Mouse (Mus musculus): ENCODE data around the gene Snx29. TPM values are rescaled to one million over a fixed set of nuclear protein-coding genes. Genes with fewer than 3 reads are reported as not detected.
"Not testable (repeated sequence)": the region's sequence is repeated elsewhere in the genome, so short reads cannot be mapped to it uniquely, and the experiment has no call there.

The Snx29 gene
- polyA plus RNA-seq, 1 experiment from 2014 or later, result 12.1 TPM

- Histone ChIP-seq H3K4me1 (0 out of 2 replicates have a peak, but pooled peaks cover 4% of the 10 kb centered on the region), H3K27me3 (replicated peaks; ENCODE audit: low read depth, poor library complexity, severe bottlenecking) (no peaks in the 10 kb centered on the region), H3K36me3 (replicated peaks) (peaks cover 14% of the 10 kb centered on the region; the same call in 1 of the 2 replicates), H3K27ac (replicated peaks) (no peak overlapping the region), H3K9me3 (no peaks in the 10 kb centered on the region; the same call in 1 of the 2 replicates), H3K4me3 (no peak overlapping the region)
- 97% methylated on average over 2 of the region's 2 CpGs for WGBS
- no peak for DNase-seq (ENCODE audit: low spot score)
Observed at GRCm38 (mm10) chr16:11422889-11423610, 100.3 kb downstream of the Snx29 start.

- H3K9me3 ChIP-seq; H3K4me1 ChIP-seq; DNase-seq (ENCODE audit: low spot score); H3K4me3 ChIP-seq; H3K27me3 ChIP-seq (replicated peaks; ENCODE audit: low read depth, poor library complexity, severe bottlenecking); H3K27ac ChIP-seq (replicated peaks): not testable (repeated sequence)
- WGBS, result 92% methylated on average over 2 of the region's 2 CpGs
- H3K36me3 ChIP-seq (replicated peaks), result peaks cover 14% of the 10 kb centered on the region; the same call in 1 of the 2 replicates
Observed at GRCm38 (mm10) chr16:11423611-11424297, 101.0 kb downstream of the Snx29 start.

- no peak overlapping the region for H3K27ac ChIP-seq (replicated peaks)
- no peak overlapping the region for H3K4me3 ChIP-seq
- H3K36me3 ChIP-seq (replicated peaks), result peaks cover 14% of the 10 kb centered on the region; the same call in 1 of the 2 replicates
- 94% methylated on average over 9 of the region's 9 CpGs for WGBS
- no peaks in the 10 kb centered on the region for H3K27me3 ChIP-seq (replicated peaks; ENCODE audit: low read depth, poor library complexity, severe bottlenecking)
- 0 out of 2 replicates have a peak, but pooled peaks cover 4% of the 10 kb centered on the region for H3K4me1 ChIP-seq
- H3K9me3 ChIP-seq, result no peaks in the 10 kb centered on the region; the same call in 1 of the 2 replicates
- no peak for DNase-seq (ENCODE audit: low spot score)
Observed at GRCm38 (mm10) chr16:11424568-11425145, 101.9 kb downstream of the Snx29 start.

GRCm38 (mm10) chr16:11425279-11425678 lies 102.6 kb downstream of the Snx29 start:
- Histone ChIP-seq H3K27ac (replicated peaks) (no peak overlapping the region), H3K27me3 (replicated peaks; ENCODE audit: low read depth, poor library complexity, severe bottlenecking) (no peaks in the 10 kb centered on the region), H3K4me3 (no peak overlapping the region), H3K4me1 (0 out of 2 replicates have a peak, but pooled peaks cover 4% of the 10 kb centered on the region), H3K9me3 (no peaks in the 10 kb centered on the region; the same call in 1 of the 2 replicates), H3K36me3 (replicated peaks) (peaks cover 14% of the 10 kb centered on the region; the same call in 1 of the 2 replicates)
- DNase-seq (ENCODE audit: low spot score), result no peak
- 77% methylated on average over 7 of the region's 7 CpGs for WGBS

- Histone ChIP-seq H3K27ac (replicated peaks) (no peak overlapping the region), H3K4me3 (no peak overlapping the region), H3K4me1 (0 out of 2 replicates have a peak, but pooled peaks cover 4% of the 10 kb centered on the region), H3K27me3 (replicated peaks; ENCODE audit: low read depth, poor library complexity, severe bottlenecking) (no peaks in the 10 kb centered on the region), H3K36me3 (replicated peaks) (peaks cover 11% of the 10 kb centered on the region; the same call in 1 of the 2 replicates), H3K9me3 (no peaks in the 10 kb centered on the region; the same call in 1 of the 2 replicates)
- 77% methylated on average over 8 of the region's 8 CpGs for WGBS
- no peak for DNase-seq (ENCODE audit: low spot score)
Observed at GRCm38 (mm10) chr16:11426810-11427537, 104.3 kb downstream of the Snx29 start.

- Histone ChIP-seq H3K4me1 (0 out of 2 replicates have a peak, but pooled peaks cover 4% of the 10 kb centered on the region), H3K36me3 (replicated peaks) (no peaks in the 10 kb centered on the region), H3K27me3 (replicated peaks; ENCODE audit: low read depth, poor library complexity, severe bottlenecking) (no peaks in the 10 kb centered on the region), H3K4me3 (no peak overlapping the region), H3K9me3 (no peaks in the 10 kb centered on the region), H3K27ac (replicated peaks) (no peak overlapping the region)
- no peak for DNase-seq (ENCODE audit: low spot score)
- 93% methylated on average over 3 of the region's 3 CpGs for WGBS
Observed at GRCm38 (mm10) chr16:11429784-11430183, 107.1 kb downstream of the Snx29 start.

GRCm38 (mm10) chr16:11430520-11430919 lies 107.8 kb downstream of the Snx29 start:
- H3K4me3 ChIP-seq, result no peak overlapping the region
- 76% methylated on average over 6 of the region's 6 CpGs for WGBS
- no peak overlapping the region for H3K27ac ChIP-seq (replicated peaks)
- no peaks in the 10 kb centered on the region for H3K36me3 ChIP-seq (replicated peaks)
- DNase-seq (ENCODE audit: low spot score), result no peak
- H3K9me3 ChIP-seq, result no peaks in the 10 kb centered on the region
- H3K4me1 ChIP-seq, result 0 out of 2 replicates have a peak, but pooled peaks cover 4% of the 10 kb centered on the region
- no peaks in the 10 kb centered on the region for H3K27me3 ChIP-seq (replicated peaks; ENCODE audit: low read depth, poor library complexity, severe bottlenecking)

- DNase-seq (ENCODE audit: low spot score), result no peak
- H3K36me3 ChIP-seq (replicated peaks), result no peaks in the 10 kb centered on the region
- no peaks in the 10 kb centered on the region for H3K27me3 ChIP-seq (replicated peaks; ENCODE audit: low read depth, poor library complexity, severe bottlenecking)
- no peaks in the 10 kb centered on the region for H3K9me3 ChIP-seq
- no peak overlapping the region for H3K4me3 ChIP-seq
- no peaks in the 10 kb centered on the region for H3K4me1 ChIP-seq
- H3K27ac ChIP-seq (replicated peaks), result no peak overlapping the region
Observed at GRCm38 (mm10) chr16:11433779-11434178, 111.1 kb downstream of the Snx29 start.

- Histone ChIP-seq H3K27ac (replicated peaks) (no peak overlapping the region), H3K36me3 (replicated peaks) (no peaks in the 10 kb centered on the region), H3K9me3 (no peaks in the 10 kb centered on the region), H3K4me1 (no peaks in the 10 kb centered on the region), H3K27me3 (replicated peaks; ENCODE audit: low read depth, poor library complexity, severe bottlenecking) (no peaks in the 10 kb centered on the region), H3K4me3 (no peak overlapping the region)
- 86% methylated on average over 3 of the region's 3 CpGs for WGBS
- no peak for DNase-seq (ENCODE audit: low spot score)
Observed at GRCm38 (mm10) chr16:11437641-11438040, 114.9 kb downstream of the Snx29 start.

GRCm38 (mm10) chr16:11439417-11439816 lies 116.7 kb downstream of the Snx29 start:
- no peak overlapping the region for H3K27ac ChIP-seq (replicated peaks)
- 84% methylated on average over 6 of the region's 6 CpGs for WGBS
- no peak overlapping the region for H3K4me3 ChIP-seq
- no peaks in the 10 kb centered on the region for H3K9me3 ChIP-seq
- no peaks in the 10 kb centered on the region for H3K4me1 ChIP-seq
- no peak for DNase-seq (ENCODE audit: low spot score)
- no peaks in the 10 kb centered on the region for H3K36me3 ChIP-seq (replicated peaks)
- H3K27me3 ChIP-seq (replicated peaks; ENCODE audit: low read depth, poor library complexity, severe bottlenecking), result no peaks in the 10 kb centered on the region

GRCm38 (mm10) chr16:11441616-11442015 lies 118.9 kb downstream of the Snx29 start:
- Histone ChIP-seq H3K27ac (replicated peaks) (no peak overlapping the region), H3K4me3 (no peak overlapping the region), H3K9me3 (no peaks in the 10 kb centered on the region), H3K4me1 (no peaks in the 10 kb centered on the region), H3K36me3 (replicated peaks) (no peaks in the 10 kb centered on the region), H3K27me3 (replicated peaks; ENCODE audit: low read depth, poor library complexity, severe bottlenecking) (no peaks in the 10 kb centered on the region)
- 81% methylated on average over 4 of the region's 4 CpGs for WGBS
- no peak for DNase-seq (ENCODE audit: low spot score)

- peaks cover 6% of the 10 kb centered on the region for H3K36me3 ChIP-seq (replicated peaks)
- no peaks in the 10 kb centered on the region for H3K9me3 ChIP-seq
- DNase-seq (ENCODE audit: low spot score), result no peak
- H3K4me1 ChIP-seq, result no peaks in the 10 kb centered on the region
- H3K27me3 ChIP-seq (replicated peaks; ENCODE audit: low read depth, poor library complexity, severe bottlenecking), result no peaks in the 10 kb centered on the region
- no peak overlapping the region for H3K27ac ChIP-seq (replicated peaks)
- no peak overlapping the region for H3K4me3 ChIP-seq
Observed at GRCm38 (mm10) chr16:11442534-11442933, 119.8 kb downstream of the Snx29 start.

Measured in embryonic facial prominence, embryonic 10.5 days (tissue).